Mouse (Mus musculus): ENCODE measurements around the gene Dnali1. TPM values are rescaled to one million over a fixed set of nuclear protein-coding genes. Genes with fewer than 3 reads are reported as not detected.

Gene Dnali1
- total and polyA plus RNA-seq, 3 experiments = 1.1 to 2.3 (median 2.1) TPM

GRCm38 (mm10) chr4:125029891-125030614 lies 35.5 kb downstream of the Dnali1 start (continued):
- TF ChIP-seq MAFK (IDR thresholded peaks at IDR 0.05; ENCODE audit: insufficient replicate concordance, low read length) = no peak
- TF ChIP-seq TBP (conservative IDR thresholded peaks at IDR 0.05; ENCODE audit: low read depth, low read length) = peak; percentile 54
- TF ChIP-seq E2F4 (IDR thresholded peaks at IDR 0.05; ENCODE audit: insufficient replicate concordance, low read depth, low read length) = peak; percentile 63; the same call in 1 of the 2 replicates
- TF ChIP-seq EP300 (IDR thresholded peaks at IDR 0.05; ENCODE audit: low read length) = no peak
- TF ChIP-seq SIN3A (IDR thresholded peaks at IDR 0.05; ENCODE audit: low read length) = peak; percentile 92
- peak; percentile 76 for TF ChIP-seq ELF1 (IDR thresholded peaks at IDR 0.05; ENCODE audit: low read depth, low read length)
- TF ChIP-seq CHD2 (IDR thresholded peaks at IDR 0.05; ENCODE audit: low read length) = no peak
- peak; percentile 90 for TF ChIP-seq MAX (IDR thresholded peaks at IDR 0.05; ENCODE audit: low read length)
- no peak for TF ChIP-seq GABPA (IDR thresholded peaks at IDR 0.05; ENCODE audit: insufficient replicate concordance, low read depth, low read length)
- no peak for TF ChIP-seq USF2 (conservative IDR thresholded peaks at IDR 0.05; ENCODE audit: low read depth, low read length)
- peak; percentile 63; the same call in 1 of the 2 replicates for TF ChIP-seq ZMIZ1 (IDR thresholded peaks at IDR 0.05; ENCODE audit: low read depth, low read length)
- peak; percentile 55; the same call in 1 of the 2 replicates for TF ChIP-seq TCF12 (IDR thresholded peaks at IDR 0.05; ENCODE audit: low read depth, low read length)

GRCm38 (mm10) chr4:125020780-125021538 lies 44.5 kb downstream of the Dnali1 start:
- Histone ChIP-seq H3K9ac (ENCODE audit: insufficient read depth, low read depth) (no peak overlapping the region), H3K27me3 (replicated peaks) (peaks cover 88% of the 10 kb centered on the region)

GRCm38 (mm10) chr4:125017431-125017830 lies 48.1 kb downstream of the Dnali1 start:
- TF ChIP-seq GABPA (IDR thresholded peaks at IDR 0.05; ENCODE audit: insufficient replicate concordance, low read depth, low read length) (no peak), MYC (IDR thresholded peaks at IDR 0.05; ENCODE audit: low read depth, low read length) (no peak), POLR2AphosphoS2 (IDR thresholded peaks at IDR 0.05; ENCODE audit: low read depth, low read length) (no peak), ZNF384 (IDR thresholded peaks at IDR 0.05; ENCODE audit: low read depth, low read length) (no peak), KAT2A (IDR thresholded peaks at IDR 0.05; ENCODE audit: insufficient replicate concordance, low read length) (no peak), MAFK (IDR thresholded peaks at IDR 0.05; ENCODE audit: insufficient replicate concordance, low read length) (no peak), CTCF (conservative IDR thresholded peaks at IDR 0.05 in 1 of 2, IDR thresholded peaks at IDR 0.05 in 1 of 2; ENCODE audit: low read depth in 2 of 2, low read length in 2 of 2) (no peak), E2F4 (IDR thresholded peaks at IDR 0.05; ENCODE audit: insufficient replicate concordance, low read depth, low read length) (no peak), PAX5 (IDR thresholded peaks at IDR 0.05; ENCODE audit: low read length) (no peak), MXI1 (IDR thresholded peaks at IDR 0.05; ENCODE audit: low read depth, low read length) (no peak), ZC3H11A (IDR thresholded peaks at IDR 0.05; ENCODE audit: low read depth, low read length) (no peak), USF2 (conservative IDR thresholded peaks at IDR 0.05; ENCODE audit: low read depth, low read length) (no peak)
- DNase-seq (ENCODE audit: extremely low read depth) = no peak
- dilution Hi-C loops (cut with MboI; ENCODE audit: extremely low pct_ligation_motif_present, extremely low pct_unique_long_range_greater_than_20kb, low sequenced_read_pairs) (no loop called here), in situ Hi-C loops (cut with MboI; ENCODE audit: low pct_ligation_motif_present, low pct_unique_long_range_greater_than_20kb, low sequenced_read_pairs) (no loop called here)
- Histone ChIP-seq H3K4me2 (ENCODE audit: insufficient read depth, low read depth, poor library complexity, severe bottlenecking) (no peak overlapping the region), H3K9ac (ENCODE audit: insufficient read depth, low read depth) (no peak overlapping the region), H3K36me3 (replicated peaks in 1 of 2; ENCODE audit: control insufficient read depth in 1 of 2, insufficient read depth in 1 of 2, low read length in 1 of 2) (no peaks in the 10 kb centered on the region), H3K4me1 (ENCODE audit: control insufficient read depth in 1 of 2, insufficient read depth in 2 of 2) (no peaks in the 10 kb centered on the region), H3K27me3 (replicated peaks) (peaks cover 90% of the 10 kb centered on the region), H3K79me2 (replicated peaks; ENCODE audit: control insufficient read depth, extremely low read depth, insufficient read depth, poor library complexity, severe bottlenecking) (no peaks in the 10 kb centered on the region), H3K27ac (ENCODE audit: insufficient read depth, low read depth) (no peak overlapping the region), H3K4me3 (replicated peaks in 1 of 3; ENCODE audit: low read depth in 2 of 3, low read length in 2 of 3, poor library complexity in 1 of 3) (no peak overlapping the region), H3K9me3 (replicated peaks; ENCODE audit: low read length) (no peaks in the 10 kb centered on the region)

More at GRCm38 (mm10) chr4:125020780-125021538, 44.5 kb downstream of the Dnali1 start:
- H3K36me3 ChIP-seq (replicated peaks in 1 of 2; ENCODE audit: control insufficient read depth in 1 of 2, insufficient read depth in 1 of 2, low read length in 1 of 2) = no peaks in the 10 kb centered on the region
- in situ Hi-C loops (cut with MboI; ENCODE audit: low pct_ligation_motif_present, low pct_unique_long_range_greater_than_20kb, low sequenced_read_pairs) = no loop called here
- H3K4me2 ChIP-seq (ENCODE audit: insufficient read depth, low read depth, poor library complexity, severe bottlenecking) = no peak overlapping the region
- no peak overlapping the region for H3K27ac ChIP-seq (ENCODE audit: insufficient read depth, low read depth)
- H3K79me2 ChIP-seq (replicated peaks; ENCODE audit: control insufficient read depth, extremely low read depth, insufficient read depth, poor library complexity, severe bottlenecking) = no peaks in the 10 kb centered on the region
- dilution Hi-C loops (cut with MboI; ENCODE audit: extremely low pct_ligation_motif_present, extremely low pct_unique_long_range_greater_than_20kb, low sequenced_read_pairs) = no loop called here
- no peaks in the 10 kb centered on the region for H3K4me1 ChIP-seq (ENCODE audit: control insufficient read depth in 1 of 2, insufficient read depth in 2 of 2)
- DNase-seq (ENCODE audit: extremely low read depth) = peak; percentile 33
- no peaks in the 10 kb centered on the region for H3K9me3 ChIP-seq (replicated peaks; ENCODE audit: low read length)
- TF ChIP-seq IRF4 (IDR thresholded peaks at IDR 0.05; ENCODE audit: low read depth, low read length) = no peak
- peak in 1 of 2 experiments; percentile 77; a peak in 2 of 4 replicates for TF ChIP-seq CTCF (conservative IDR thresholded peaks at IDR 0.05 in 1 of 2, IDR thresholded peaks at IDR 0.05 in 1 of 2; ENCODE audit: low read depth in 2 of 2, low read length in 2 of 2)
- no peak for TF ChIP-seq USF1 (IDR thresholded peaks at IDR 0.05; ENCODE audit: low read depth, low read length)
- no peak for TF ChIP-seq E2F4 (IDR thresholded peaks at IDR 0.05; ENCODE audit: insufficient replicate concordance, low read depth, low read length)
- no peak for TF ChIP-seq MXI1 (IDR thresholded peaks at IDR 0.05; ENCODE audit: low read depth, low read length)
- TF ChIP-seq ZC3H11A (IDR thresholded peaks at IDR 0.05; ENCODE audit: low read depth, low read length) = 0 out of 2 replicates have a peak, but pooled peaks have one; percentile 5
- TF ChIP-seq RAD21 (IDR thresholded peaks at IDR 0.05; ENCODE audit: low read depth, low read length) = peak; percentile 47
- peak; percentile 83 for TF ChIP-seq SMC3 (IDR thresholded peaks at IDR 0.05; ENCODE audit: low read depth, low read length)
- no peak overlapping the region for H3K4me3 ChIP-seq (replicated peaks in 1 of 3; ENCODE audit: low read depth in 2 of 3, low read length in 2 of 3, poor library complexity in 1 of 3)

All from CH12.LX (cell line).